Mouse (Mus musculus) forebrain, embryonic 10.5 days (tissue): ENCODE results near the gene Cox17. TPM values are rescaled to one million over a fixed set of nuclear protein-coding genes. Genes with fewer than 3 reads are reported as not detected.

ENCODE experiments used
- DNase-seq: peaks from one replicate; pipeline ENCODE4 v3.0.0-alpha.2; 2017; ENCODE audit warnings: low spot score; ENCODE audit errors: extremely low spot score
- H3K27ac ChIP-seq: fragments of 300-500 bp; sonication (generic); 2 replicates; pipeline ENCODE4 v1.5.1; 2016; ENCODE audit warnings: mild to moderate bottlenecking
- H3K27me3 ChIP-seq: fragments of 300-500 bp; sonication (generic); 2 replicates; pipeline ENCODE4 v1.6.1; 2016; ENCODE audit warnings: mild to moderate bottlenecking; ENCODE audit not compliant: poor library complexity, severe bottlenecking
- H3K36me3 ChIP-seq: fragments of 300-500 bp; sonication (generic); replicated peaks from 2 replicates; pipeline ENCODE4 v1.6.1; 2016; ENCODE audit warnings: mild to moderate bottlenecking, moderate library complexity
- H3K4me1 ChIP-seq: fragments of 300-500 bp; sonication (generic); 2 replicates; pipeline ENCODE4 v1.6.1; 2016
- H3K4me3 ChIP-seq: fragments of 300-500 bp; sonication (generic); 2 replicates; pipeline ENCODE4 v1.5.1; 2016; ENCODE audit warnings: mild to moderate bottlenecking, moderate library complexity
- H3K9me3 ChIP-seq: fragments of 300-500 bp; sonication (generic); 2 replicates; pipeline ENCODE4 v1.6.1; 2016; ENCODE audit warnings: mild to moderate bottlenecking, moderate library complexity
- WGBS: fragments of 180-500 bp; shearing (Covaris S2); methylation state at CpG from one replicate; pipeline ENCODE4 v1.1.7; 2016; 5-methylcytosine and 5-hydroxymethylcytosine counted together
- polyA plus RNA-seq: library from polyadenylated mRNA; unstranded; fragments of >200 nt; fragmentation: Nextera tagmentation; extraction: Ambion mirVana; gene quantifications from 2 replicates; pipeline ENCODE4 v1.2.1, GENCODE M21; 2016

Cox17 gene
- polyA plus RNA-seq, result 134 TPM in 2 replicates

- DNase-seq, result peak; percentile 88
- Histone ChIP-seq H3K4me3 (peak within 1 kb of the TSS; percentile 72), H3K27me3 (no peaks in the 10 kb centered on the region), H3K9me3 (no peaks in the 10 kb centered on the region), H3K36me3 (peaks cover 29% of the 10 kb centered on the region), H3K27ac (peak within 1 kb of the TSS; percentile 93), H3K4me1 (peaks cover 25% of the 10 kb centered on the region)
- 3% methylated on average over 35 of the region's 35 CpGs for WGBS
These were observed at the start of gene Cox17, which contains the start of gene Gm21987 for GRCm38 (mm10) chr16:38346529-38347325. Gene Cox17, plus strand, starts transcription at chr16:38346991. Gene Gm21987, plus strand, starts transcription at chr16:38347040.

DNA sequence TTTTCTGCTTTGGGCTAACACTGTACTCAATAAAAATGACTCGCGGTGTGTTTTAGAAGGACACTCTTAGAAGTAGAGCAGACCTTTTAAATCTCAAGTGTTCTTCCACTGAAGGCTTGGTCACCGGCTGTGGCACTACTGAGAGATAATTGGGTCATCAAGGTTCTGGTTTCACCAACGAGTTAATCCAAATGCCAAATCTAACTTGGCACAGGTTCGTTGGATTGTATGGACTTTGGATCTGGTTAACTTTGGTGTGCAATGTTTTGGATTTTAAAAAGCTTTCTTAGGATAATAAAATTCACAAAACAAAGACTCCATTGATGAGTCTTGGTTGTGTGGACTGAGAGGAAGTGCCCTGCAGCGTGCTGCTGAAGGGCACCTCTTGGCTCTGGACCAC, 48.4 kb upstream of the Cox17 start:
- H3K36me3 ChIP-seq, result no peaks in the 10 kb centered on the region
- 0 out of 2 replicates have a peak, but pooled peaks cover 4% of the 10 kb centered on the region for H3K4me1 ChIP-seq
- WGBS, result 92% methylated on average over 6 of the region's 6 CpGs
- no peak overlapping the region for H3K4me3 ChIP-seq
- H3K9me3 ChIP-seq, result no peaks in the 10 kb centered on the region
- DNase-seq, result no peak
- no peaks in the 10 kb centered on the region for H3K27me3 ChIP-seq
- H3K27ac ChIP-seq, result no peak overlapping the region

DNA sequence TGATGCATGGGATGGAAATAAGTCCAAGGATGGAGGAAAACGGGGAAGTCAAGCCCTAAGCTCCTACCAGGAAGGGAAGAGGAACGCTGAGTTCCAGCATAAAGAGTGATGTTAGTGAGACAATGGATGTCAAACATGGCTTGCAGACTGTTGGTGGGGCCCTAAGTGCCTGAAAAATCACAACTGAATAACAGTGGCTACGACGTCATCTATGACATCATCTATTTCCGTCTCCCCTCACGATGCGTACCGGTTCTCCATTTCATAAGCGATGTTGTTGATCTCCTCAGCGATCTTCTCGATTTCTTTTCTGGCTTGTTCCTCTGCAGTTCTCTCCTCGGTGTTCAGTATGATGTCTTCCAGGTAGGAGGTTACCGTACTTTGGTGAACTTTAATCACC, 44.4 kb upstream of the Cox17 start:
- Histone ChIP-seq H3K27me3 (no peaks in the 10 kb centered on the region), H3K4me1 (peaks cover 13% of the 10 kb centered on the region), H3K4me3 (no peak overlapping the region), H3K27ac (no peak overlapping the region), H3K36me3 (no peaks in the 10 kb centered on the region), H3K9me3 (no peaks in the 10 kb centered on the region)
- 92% methylated on average over 13 of the region's 13 CpGs for WGBS
- no peak for DNase-seq

- WGBS, result 81% methylated on average over 17 of the region's 17 CpGs
- Histone ChIP-seq H3K27ac (no peak overlapping the region), H3K36me3 (no peaks in the 10 kb centered on the region), H3K27me3 (peaks cover 5% of the 10 kb centered on the region; the same call in 1 of the 2 replicates), H3K4me3 (no peak overlapping the region), H3K4me1 (peaks cover 22% of the 10 kb centered on the region), H3K9me3 (no peaks in the 10 kb centered on the region)
- no peak for DNase-seq
These were observed 42.2 kb upstream of the Cox17 start for GRCm38 (mm10) chr16:38304460-38305194.

- 46% methylated on average over 18 of the region's 18 CpGs for WGBS
- Histone ChIP-seq H3K9me3 (no peaks in the 10 kb centered on the region), H3K4me3 (no peak overlapping the region), H3K27me3 (peaks cover 5% of the 10 kb centered on the region; the same call in 1 of the 2 replicates), H3K4me1 (peaks cover 20% of the 10 kb centered on the region), H3K36me3 (no peaks in the 10 kb centered on the region), H3K27ac (peak overlapping the region; percentile 42; the same call in 1 of the 2 replicates)
- DNase-seq, result peak; percentile 40
These were observed 40.1 kb upstream of the Cox17 start for GRCm38 (mm10) chr16:38306571-38307220.

GRCm38 (mm10) chr16:38307221-38307605, 39.6 kb upstream of the Cox17 start:
- 37% methylated on average over 5 of the region's 5 CpGs for WGBS
- Histone ChIP-seq H3K27ac (no peak overlapping the region), H3K9me3 (no peaks in the 10 kb centered on the region), H3K4me3 (no peak overlapping the region), H3K27me3 (peaks cover 5% of the 10 kb centered on the region; the same call in 1 of the 2 replicates), H3K4me1 (peaks cover 18% of the 10 kb centered on the region), H3K36me3 (no peaks in the 10 kb centered on the region)
- DNase-seq, result no peak

DNA sequence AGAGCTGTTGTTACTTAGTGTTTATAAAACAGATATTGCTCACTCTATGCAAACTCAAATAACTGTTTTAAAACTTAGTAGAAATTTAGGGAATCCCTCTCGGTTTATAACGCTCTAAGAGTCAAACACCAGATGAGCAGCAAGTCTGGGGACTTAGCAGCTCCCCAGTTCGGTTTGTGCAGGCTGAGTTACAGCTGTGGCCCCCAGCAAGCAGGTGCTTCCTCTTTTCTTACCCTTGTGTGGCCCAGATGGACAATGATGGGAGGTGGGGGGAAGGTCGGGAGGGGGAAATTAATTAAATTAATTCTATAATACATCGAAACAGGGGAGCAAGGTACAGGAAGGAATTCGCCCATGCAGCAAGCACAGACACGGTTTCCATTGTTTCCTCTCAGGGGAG, 39.1 kb upstream of the Cox17 start:
- Histone ChIP-seq H3K4me3 (no peak overlapping the region), H3K36me3 (no peaks in the 10 kb centered on the region), H3K4me1 (peaks cover 18% of the 10 kb centered on the region), H3K27ac (no peak overlapping the region), H3K9me3 (no peaks in the 10 kb centered on the region), H3K27me3 (peaks cover 5% of the 10 kb centered on the region; the same call in 1 of the 2 replicates)
- no peak for DNase-seq
- WGBS, result 61% methylated on average over 7 of the region's 7 CpGs

DNA sequence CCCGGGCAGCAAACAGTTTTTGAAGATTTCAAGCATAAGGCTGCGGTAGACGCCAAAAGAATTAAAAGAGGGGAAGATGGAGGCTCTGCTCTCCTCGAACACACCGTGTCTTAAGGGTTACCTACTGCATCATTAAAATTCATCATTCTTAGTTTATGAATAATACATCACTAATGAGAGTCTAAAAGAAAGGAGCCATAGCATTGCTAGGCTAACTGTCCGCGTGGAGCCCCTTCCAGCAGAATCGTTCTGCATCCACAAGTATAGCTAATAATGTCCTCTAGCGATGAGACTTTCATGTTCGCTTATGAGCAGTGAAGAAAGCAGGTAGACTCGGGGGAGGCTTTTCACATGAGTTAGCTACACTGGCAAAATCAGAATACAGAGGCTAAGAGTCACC, 38.6 kb upstream of the Cox17 start:
- 87% methylated on average over 11 of the region's 11 CpGs for WGBS

GRCm38 (mm10) chr16:38318492-38318891, 28.3 kb upstream of the Cox17 start:
- H3K9me3 ChIP-seq, result no peaks in the 10 kb centered on the region
- no peak for DNase-seq
- 85% methylated on average over 9 of the region's 9 CpGs for WGBS
- H3K4me1 ChIP-seq, result peaks cover 3% of the 10 kb centered on the region
- no peaks in the 10 kb centered on the region for H3K36me3 ChIP-seq
- H3K27me3 ChIP-seq, result no peaks in the 10 kb centered on the region
- no peak overlapping the region for H3K27ac ChIP-seq
- H3K4me3 ChIP-seq, result no peak overlapping the region

More for the DNA sequence above, 38.6 kb upstream of the Cox17 start:
- Histone ChIP-seq H3K9me3 (no peaks in the 10 kb centered on the region), H3K36me3 (no peaks in the 10 kb centered on the region), H3K4me1 (peaks cover 18% of the 10 kb centered on the region), H3K27me3 (peaks cover 5% of the 10 kb centered on the region; the same call in 1 of the 2 replicates), H3K27ac (no peak overlapping the region), H3K4me3 (no peak overlapping the region)
- DNase-seq, result no peak

GRCm38 (mm10) chr16:38319087-38319486, 27.7 kb upstream of the Cox17 start:
- no peaks in the 10 kb centered on the region for H3K36me3 ChIP-seq
- no peak overlapping the region for H3K4me3 ChIP-seq
- 91% methylated on average over 4 of the region's 4 CpGs for WGBS
- H3K27me3 ChIP-seq, result no peaks in the 10 kb centered on the region
- no peaks in the 10 kb centered on the region for H3K9me3 ChIP-seq
- peaks cover 3% of the 10 kb centered on the region for H3K4me1 ChIP-seq
- H3K27ac ChIP-seq, result no peak overlapping the region
- DNase-seq, result no peak

- Histone ChIP-seq H3K9me3 (no peaks in the 10 kb centered on the region), H3K27me3 (no peaks in the 10 kb centered on the region), H3K27ac (0 out of 2 replicates have a peak overlapping the region, but pooled peaks have one; percentile 49), H3K36me3 (no peaks in the 10 kb centered on the region), H3K4me1 (peaks cover 3% of the 10 kb centered on the region), H3K4me3 (peak overlapping the region; percentile 39)
- DNase-seq, result peak; percentile 37
- WGBS, result 31% methylated on average over 17 of the region's 17 CpGs
These were observed 25.3 kb upstream of the Cox17 start for GRCm38 (mm10) chr16:38321452-38321935.

- no peak overlapping the region for H3K4me3 ChIP-seq
- no peaks in the 10 kb centered on the region; the same call in 1 of the 2 replicates for H3K9me3 ChIP-seq
- WGBS, result 90% methylated on average over 15 of the region's 15 CpGs
- no peaks in the 10 kb centered on the region for H3K27me3 ChIP-seq
- no peak overlapping the region for H3K27ac ChIP-seq
- DNase-seq, result no peak
- no peaks in the 10 kb centered on the region for H3K36me3 ChIP-seq
- H3K4me1 ChIP-seq, result peaks cover 3% of the 10 kb centered on the region
These were observed 22.5 kb upstream of the Cox17 start for GRCm38 (mm10) chr16:38324311-38324710.
